Mouse (Mus musculus): ENCODE results near the gene Cenpt. TPM values are rescaled to one million over a fixed set of nuclear protein-coding genes. Genes with fewer than 3 reads are reported as not detected.
A peak's percentile ranks its signal among the peaks of the same experiment; 100 is the strongest.

Gene Cenpt
- 37.1 and 40.5 TPM in 2 replicates for polyA plus RNA-seq (2015; fragmentation: Nextera tagmentation; extraction: Ambion mirVana)

- Histone ChIP-seq H3K36me3 (peaks cover 21% of the 10 kb centered on the region), H3K9me3 (no peaks in the 10 kb centered on the region), H3K9ac (no peak within 1 kb of the TSS), H3K4me3 (peak within 1 kb of the TSS; percentile 80), H3K27me3 (replicated peaks) (no peaks in the 10 kb centered on the region), H3K4me2 (peak within 1 kb of the TSS; percentile 83), H3K4me1 (peaks cover 41% of the 10 kb centered on the region), H3K27ac (replicated peaks) (0 out of 2 replicates have a peak within 1 kb of the TSS, but pooled peaks have one; percentile 10)
- ATAC-seq (ENCODE audit: extremely low read depth, insufficient number of reproducible peaks, low FRiP score, low TSS enrichment): no peak
- WGBS: 83% methylated on average over 3 of the region's 3 CpGs
Measured at GRCm38 (mm10) chr8:105853178-105853577, at the start of gene Cenpt. Cenpt (minus strand) TSS chr8:105853278.

- no peak for ATAC-seq (ENCODE audit: extremely low read depth, insufficient number of reproducible peaks, low FRiP score, low TSS enrichment)
- H3K27ac ChIP-seq (replicated peaks): peak overlapping the region; percentile 93
- peak overlapping the region; percentile 83 for H3K4me3 ChIP-seq
- no peaks in the 10 kb centered on the region for H3K9me3 ChIP-seq
- peaks cover 8% of the 10 kb centered on the region for H3K36me3 ChIP-seq
- H3K4me2 ChIP-seq: peak overlapping the region; percentile 91
- H3K4me1 ChIP-seq: peaks cover 14% of the 10 kb centered on the region
- H3K9ac ChIP-seq: peak overlapping the region; percentile 99
- WGBS: 27% methylated on average over 16 of the region's 16 CpGs
- H3K27me3 ChIP-seq (replicated peaks): no peaks in the 10 kb centered on the region
Measured at GRCm38 (mm10) chr8:105900941-105901616, 48.0 kb upstream of the Cenpt start.

GRCm38 (mm10) chr8:105900180-105900940 is 47.3 kb upstream of the Cenpt start, which contains the start of gene Pskh1:
Pskh1 (plus strand) TSS chr8:105900441.
- H3K27me3 ChIP-seq (replicated peaks): no peaks in the 10 kb centered on the region
- H3K4me2 ChIP-seq: peak within 1 kb of the TSS; percentile 91
- H3K4me3 ChIP-seq: peak within 1 kb of the TSS; percentile 83
- no peaks in the 10 kb centered on the region for H3K9me3 ChIP-seq
- peak; percentile 98 for ATAC-seq (ENCODE audit: extremely low read depth, insufficient number of reproducible peaks, low FRiP score, low TSS enrichment)
- H3K4me1 ChIP-seq: peaks cover 14% of the 10 kb centered on the region
- H3K27ac ChIP-seq (replicated peaks): peak within 1 kb of the TSS; percentile 93
- peaks cover 9% of the 10 kb centered on the region for H3K36me3 ChIP-seq
- under 1% methylated on average over 66 of the region's 68 CpGs for WGBS
- H3K9ac ChIP-seq: peak within 1 kb of the TSS; percentile 99

GRCm38 (mm10) chr8:105897801-105898480 is 44.9 kb upstream of the Cenpt start:
- H3K27ac ChIP-seq (replicated peaks): no peak overlapping the region
- no peak overlapping the region for H3K4me3 ChIP-seq
- no peaks in the 10 kb centered on the region for H3K9me3 ChIP-seq
- H3K27me3 ChIP-seq (replicated peaks): no peaks in the 10 kb centered on the region
- H3K4me2 ChIP-seq: no peak overlapping the region
- no peak overlapping the region for H3K9ac ChIP-seq
- ATAC-seq (ENCODE audit: extremely low read depth, insufficient number of reproducible peaks, low FRiP score, low TSS enrichment): no peak
- H3K4me1 ChIP-seq: peaks cover 22% of the 10 kb centered on the region
- 63% methylated on average over 9 of the region's 9 CpGs for WGBS
- peaks cover 11% of the 10 kb centered on the region; the same call in 1 of the 2 replicates for H3K36me3 ChIP-seq

- Histone ChIP-seq H3K4me2 (peak within 1 kb of the TSS; percentile 31; the same call in 1 of the 2 replicates), H3K4me3 (no peak within 1 kb of the TSS), H3K27ac (replicated peaks) (peak within 1 kb of the TSS; percentile 20; the same call in 1 of the 2 replicates), H3K4me1 (peaks cover 8% of the 10 kb centered on the region), H3K9ac (peak within 1 kb of the TSS; percentile 20; the same call in 1 of the 2 replicates), H3K36me3 (peaks cover 57% of the 10 kb centered on the region), H3K27me3 (replicated peaks) (no peaks in the 10 kb centered on the region), H3K9me3 (no peaks in the 10 kb centered on the region)
- peak; percentile 73; the same call in 1 of the 2 replicates for ATAC-seq (ENCODE audit: extremely low read depth, insufficient number of reproducible peaks, low FRiP score, low TSS enrichment)
- WGBS: 8% methylated on average over 11 of the region's 11 CpGs
Measured at GRCm38 (mm10) chr8:105893339-105893738, 40.3 kb upstream of the Cenpt start, which contains the start of gene Nrn1l. Nrn1l (plus strand) TSS chr8:105893567.

GRCm38 (mm10) chr8:105892432-105892831 is 39.4 kb upstream of the Cenpt start:
- H3K4me2 ChIP-seq: no peak overlapping the region
- WGBS: 76% methylated on average over 6 of the region's 6 CpGs
- no peak for ATAC-seq (ENCODE audit: extremely low read depth, insufficient number of reproducible peaks, low FRiP score, low TSS enrichment)
- no peaks in the 10 kb centered on the region for H3K9me3 ChIP-seq
- peaks cover 8% of the 10 kb centered on the region for H3K4me1 ChIP-seq
- no peaks in the 10 kb centered on the region for H3K27me3 ChIP-seq (replicated peaks)
- no peak overlapping the region for H3K9ac ChIP-seq
- no peak overlapping the region for H3K4me3 ChIP-seq
- no peak overlapping the region for H3K27ac ChIP-seq (replicated peaks)
- peaks cover 66% of the 10 kb centered on the region for H3K36me3 ChIP-seq

- Histone ChIP-seq H3K4me3 (no peak overlapping the region), H3K4me1 (peaks cover 8% of the 10 kb centered on the region), H3K9me3 (no peaks in the 10 kb centered on the region), H3K4me2 (no peak overlapping the region), H3K36me3 (peaks cover 82% of the 10 kb centered on the region), H3K9ac (no peak overlapping the region), H3K27me3 (replicated peaks) (no peaks in the 10 kb centered on the region), H3K27ac (replicated peaks) (no peak overlapping the region)
- no peak for ATAC-seq (ENCODE audit: extremely low read depth, insufficient number of reproducible peaks, low FRiP score, low TSS enrichment)
- WGBS: 90% methylated on average over 6 of the region's 6 CpGs
Measured at GRCm38 (mm10) chr8:105890870-105891269, 37.8 kb upstream of the Cenpt start.

GRCm38 (mm10) chr8:105889756-105890465 is 36.8 kb upstream of the Cenpt start:
- WGBS: 90% methylated on average over 12 of the region's 12 CpGs
- no peaks in the 10 kb centered on the region for H3K27me3 ChIP-seq (replicated peaks)
- peaks cover 86% of the 10 kb centered on the region for H3K36me3 ChIP-seq
- no peak overlapping the region for H3K4me3 ChIP-seq
- peaks cover 8% of the 10 kb centered on the region for H3K4me1 ChIP-seq
- ATAC-seq (ENCODE audit: extremely low read depth, insufficient number of reproducible peaks, low FRiP score, low TSS enrichment): no peak
- no peaks in the 10 kb centered on the region for H3K9me3 ChIP-seq
- no peak overlapping the region for H3K27ac ChIP-seq (replicated peaks)
- no peak overlapping the region for H3K9ac ChIP-seq
- H3K4me2 ChIP-seq: no peak overlapping the region

GRCm38 (mm10) chr8:105880754-105881520 is 27.9 kb upstream of the Cenpt start, which contains the start of gene Edc4:
Edc4 (plus strand) TSS chr8:105880881.
- Histone ChIP-seq H3K4me1 (peaks cover 27% of the 10 kb centered on the region), H3K27ac (replicated peaks) (peak within 1 kb of the TSS; percentile 62), H3K9ac (peak within 1 kb of the TSS; percentile 91), H3K4me2 (peak within 1 kb of the TSS; percentile 92), H3K27me3 (replicated peaks) (no peaks in the 10 kb centered on the region), H3K36me3 (peaks cover 64% of the 10 kb centered on the region), H3K4me3 (peak within 1 kb of the TSS; percentile 87), H3K9me3 (no peaks in the 10 kb centered on the region)
- 1% methylated on average over 45 of the region's 45 CpGs for WGBS
- peak; percentile 42; the same call in 1 of the 2 replicates for ATAC-seq (ENCODE audit: extremely low read depth, insufficient number of reproducible peaks, low FRiP score, low TSS enrichment)

- Histone ChIP-seq H3K9me3 (no peaks in the 10 kb centered on the region), H3K27me3 (replicated peaks) (no peaks in the 10 kb centered on the region), H3K27ac (replicated peaks) (peak overlapping the region; percentile 87), H3K4me2 (peak overlapping the region; percentile 56), H3K36me3 (peaks cover 81% of the 10 kb centered on the region), H3K4me3 (peak overlapping the region; percentile 28), H3K4me1 (peaks cover 30% of the 10 kb centered on the region), H3K9ac (peak overlapping the region; percentile 58)
- WGBS: 55% methylated on average over 6 of the region's 6 CpGs
- ATAC-seq (ENCODE audit: extremely low read depth, insufficient number of reproducible peaks, low FRiP score, low TSS enrichment): peak; percentile 40; the same call in 1 of the 2 replicates
Measured at GRCm38 (mm10) chr8:105874301-105874700, 21.2 kb upstream of the Cenpt start.
